Mouse (Mus musculus) liver, embryonic 18 days (tissue): ENCODE results near the gene Dact1. TPM values are rescaled to one million over a fixed set of nuclear protein-coding genes. Genes with fewer than 3 reads are reported as not detected.

Source experiments
- polyA plus RNA-seq: library from polyadenylated mRNA; depleted of rRNA; stranded (reverse); fragments of >200 nt; gene quantifications from 2 replicates; pipeline ENCODE4 v1.2.3, GENCODE M21; 2012; rRNA removed

Gene Dact1
- 0.52 and 0.61 TPM in 2 replicates for polyA plus RNA-seq

DNA sequence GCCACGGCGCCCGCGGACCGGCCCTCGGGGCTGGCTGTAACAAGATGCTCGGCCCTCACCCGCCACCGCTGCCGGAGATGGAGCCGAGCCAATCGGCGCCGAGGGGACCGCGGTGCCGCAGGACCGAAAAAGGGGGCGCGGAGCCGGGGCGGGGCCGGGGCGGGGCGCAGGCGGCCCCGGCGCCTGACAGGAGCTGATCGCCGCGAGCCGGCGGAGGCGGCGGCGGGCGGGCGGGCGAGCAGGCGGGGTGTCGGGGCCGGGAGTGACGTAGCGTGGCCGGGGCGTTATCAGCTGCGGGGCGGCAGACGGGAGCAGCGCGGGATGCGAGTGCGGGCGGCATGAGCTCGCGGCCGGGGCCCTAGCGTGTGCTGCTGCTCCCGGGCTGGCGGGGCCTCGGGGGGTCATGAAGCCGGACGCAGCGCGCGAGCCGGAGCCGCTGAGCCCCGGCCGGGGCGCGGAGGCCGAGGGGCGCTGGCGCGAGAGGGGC, at the start of gene Dact1:
Gene Dact1, plus strand, starts transcription at position 304 of the 487 bp plus-strand sequence.

Other genes starting within 250 kb of the Dact1 start
- not detected in 2 replicates for gene Tomm20l, start 198.5 kb upstream of the Dact1 start, polyA plus RNA-seq
- gene Timm9, start 173.2 kb upstream of the Dact1 start, polyA plus RNA-seq, result 28.3 and 32.4 TPM in 2 replicates
- gene 2700049A03Rik, start 173.0 kb upstream of the Dact1 start, polyA plus RNA-seq, result 1.9 and 2.0 TPM in 2 replicates